Mouse (Mus musculus): ENCODE results near the gene Cmtm6.
"Not testable (repeated sequence)": the region's sequence is repeated elsewhere in the genome, so short reads cannot be mapped to it uniquely, and the experiment has no call there.

The Cmtm6 gene

GRCm38 (mm10) chr9:114731011-114731755 lies at the start of gene Cmtm6:
Gene Cmtm6 (plus strand): TSS chr9:114731116.
- CTCF ChIA-PET, result no interaction called here

GRCm38 (mm10) chr9:114682193-114682592 lies 48.7 kb upstream of the Cmtm6 start:
- CTCF ChIA-PET, result no interaction called here

- CTCF ChIA-PET, result interaction anchor here (0.6 kb wide), 1 partner anchor 32 kb away, joined by 8 read pairs; no protein-coding TSS in a partner anchor
Measured at GRCm38 (mm10) chr9:114686245-114686644, 44.7 kb upstream of the Cmtm6 start.

GRCm38 (mm10) chr9:114687639-114688038 lies 43.3 kb upstream of the Cmtm6 start:
- CTCF ChIA-PET, result no interaction called here

GRCm38 (mm10) chr9:114688252-114688952 lies 42.5 kb upstream of the Cmtm6 start, which contains the start of gene Dync1li1:
Gene Dync1li1 (plus strand): TSS chr9:114688790.
- CTCF ChIA-PET, result no interaction called here

GRCm38 (mm10) chr9:114688953-114689407 lies 41.9 kb upstream of the Cmtm6 start:
- CTCF ChIA-PET, result interaction anchor here (0.6 kb wide), 1 partner anchor 219 kb away, joined by 12 read pairs; no protein-coding TSS in a partner anchor

DNA sequence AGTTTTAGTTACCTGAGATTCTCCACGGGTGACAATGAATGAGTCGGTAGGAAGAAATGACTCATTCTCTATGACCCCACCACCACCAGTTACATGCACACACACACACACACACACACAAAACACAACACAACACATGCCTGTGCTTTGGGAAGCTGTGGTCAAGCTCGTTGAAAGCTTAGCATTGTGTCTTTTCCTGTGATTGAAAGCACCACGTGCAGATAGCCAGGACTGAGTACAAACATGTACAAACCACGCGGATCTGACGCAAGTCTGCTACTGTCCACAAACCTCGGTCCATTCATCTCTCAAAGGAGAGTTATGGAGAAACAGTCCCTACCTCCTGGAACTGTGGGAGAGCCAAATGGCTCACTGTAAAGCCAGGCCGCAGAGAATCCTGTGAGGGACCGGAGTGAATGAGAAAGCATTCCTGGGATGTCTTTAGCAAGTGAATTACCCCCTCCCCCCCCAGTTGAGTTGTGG lies 40.8 kb upstream of the Cmtm6 start:
- CTCF ChIA-PET, result no interaction called here

GRCm38 (mm10) chr9:114691112-114691511 lies 39.8 kb upstream of the Cmtm6 start:
- CTCF ChIA-PET, result no interaction called here

DNA sequence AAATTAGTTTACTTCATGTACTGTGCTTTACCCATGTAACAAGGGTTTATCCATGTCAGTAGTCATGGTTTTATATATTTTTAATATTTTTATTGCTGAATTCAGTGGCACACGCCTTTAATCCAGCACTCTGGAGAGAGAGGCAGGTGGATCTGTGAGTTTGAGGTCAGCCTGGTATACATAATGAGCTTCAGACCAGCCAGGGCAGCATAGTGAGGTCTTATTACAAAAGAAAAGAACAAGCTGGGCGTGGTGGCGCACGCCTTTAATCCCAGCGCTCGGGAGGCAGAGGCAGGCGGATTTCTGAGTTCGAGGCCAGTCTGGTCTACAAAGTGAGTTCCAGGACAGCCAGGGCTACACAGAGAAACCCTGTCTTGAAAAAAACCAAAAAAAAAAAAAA lies 35.3 kb upstream of the Cmtm6 start:
- CTCF ChIA-PET, result not testable (repeated sequence)

GRCm38 (mm10) chr9:114697072-114697471 lies 33.8 kb upstream of the Cmtm6 start:
- CTCF ChIA-PET, result no interaction called here

GRCm38 (mm10) chr9:114697926-114698325 lies 33.0 kb upstream of the Cmtm6 start:
- CTCF ChIA-PET, result no interaction called here

DNA sequence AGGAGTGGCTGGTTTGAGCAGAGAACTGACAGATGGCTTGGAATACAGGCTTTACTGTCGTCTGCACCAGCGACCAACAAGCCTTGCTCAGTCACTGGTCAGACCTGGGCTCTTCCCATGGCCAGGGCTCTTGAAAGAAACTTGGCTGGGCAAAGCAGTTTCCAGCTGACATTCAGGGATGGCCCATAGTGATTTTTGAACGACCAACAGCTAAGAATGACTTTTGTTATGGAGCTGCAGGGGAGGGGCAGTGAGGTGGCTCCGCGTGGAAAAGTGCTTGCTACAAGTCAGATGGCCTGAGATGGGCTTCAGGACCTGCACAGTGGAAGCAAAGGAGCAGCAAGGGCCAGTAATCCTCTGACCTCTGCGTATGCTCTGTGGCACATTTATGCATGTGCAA lies 31.7 kb upstream of the Cmtm6 start:
- CTCF ChIA-PET, result no interaction called here

DNA sequence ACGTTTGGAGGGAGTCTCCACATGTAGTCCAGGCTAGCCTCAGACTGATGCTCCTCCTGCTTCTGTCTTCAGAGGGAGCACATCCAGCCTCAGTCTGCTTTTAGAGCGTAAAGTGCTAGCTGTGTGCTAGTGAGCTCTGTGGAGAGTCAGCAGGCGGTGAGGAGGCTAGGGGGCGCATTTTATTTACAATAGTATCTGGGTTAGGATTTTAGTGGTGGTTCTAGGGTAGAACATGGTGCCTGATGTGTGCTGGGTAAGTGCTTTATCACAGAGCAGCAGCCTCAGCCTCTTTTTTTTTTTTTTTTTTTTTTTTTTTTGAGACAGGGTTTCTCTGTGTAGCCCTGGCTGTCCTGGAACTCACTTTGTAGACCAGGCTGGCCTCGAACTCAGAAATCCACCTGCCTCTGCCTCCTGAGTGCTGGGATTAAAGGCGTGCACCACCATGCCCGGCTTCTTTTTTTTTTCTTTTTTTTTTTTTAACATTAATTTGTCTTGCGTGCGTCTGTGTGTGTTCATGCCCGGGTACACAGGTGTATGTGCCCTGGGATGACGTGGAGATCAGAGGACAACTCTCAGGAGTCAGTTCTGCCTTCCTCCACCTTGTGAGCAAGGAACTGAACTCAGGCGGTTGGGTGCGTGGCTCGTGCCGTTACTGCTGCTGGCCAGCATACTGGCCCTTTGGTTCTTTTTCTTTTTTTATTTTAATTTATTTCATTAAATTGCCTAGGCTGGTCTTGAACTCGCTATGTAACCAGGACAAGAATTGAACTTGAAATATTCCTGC lies 30.8 kb upstream of the Cmtm6 start:
- CTCF ChIA-PET, result no interaction called here

DNA sequence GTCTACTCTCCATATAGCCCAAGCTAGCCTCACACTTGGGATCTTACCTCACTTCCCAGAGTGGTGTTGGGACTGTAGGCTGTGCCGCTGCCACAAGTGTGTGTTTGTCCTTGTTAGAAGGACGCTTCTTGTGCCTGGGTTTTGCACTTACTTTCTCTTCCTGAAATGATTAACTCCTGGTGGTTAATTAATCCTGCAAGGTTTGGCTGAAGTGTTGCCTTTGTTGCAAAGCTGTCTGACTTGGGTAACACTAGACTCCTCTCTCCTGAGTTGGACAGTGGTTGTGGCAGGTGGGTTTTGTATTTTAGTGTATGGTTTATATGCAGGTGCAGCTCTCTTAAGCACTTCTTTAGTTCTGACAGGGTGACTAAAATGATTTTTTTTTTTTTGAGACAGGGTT lies 29.9 kb upstream of the Cmtm6 start:
- CTCF ChIA-PET, result no interaction called here

DNA sequence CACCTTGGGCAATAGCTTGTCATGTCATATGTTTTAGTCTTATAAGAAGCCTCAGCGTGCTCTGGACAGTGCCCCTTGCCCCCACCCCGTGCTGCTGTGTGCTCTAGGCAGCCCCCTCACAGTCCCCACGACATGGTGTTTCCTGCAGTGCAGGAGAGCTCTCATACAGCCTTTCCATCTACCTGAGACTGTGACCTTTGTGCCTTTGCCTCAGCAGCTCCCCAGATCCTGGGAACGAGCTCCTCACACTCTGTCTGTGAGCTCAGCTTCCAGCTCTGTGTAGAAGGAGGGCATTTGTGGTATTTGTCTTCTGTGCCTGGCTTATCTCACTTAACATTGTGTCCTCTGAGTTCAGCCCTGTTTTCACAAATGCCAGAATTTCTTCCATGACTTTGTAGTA lies 29.0 kb upstream of the Cmtm6 start:
- CTCF ChIA-PET, result interaction anchor here (0.6 kb wide), 1 partner anchor 746 kb away, joined by 3 read pairs; no protein-coding TSS in a partner anchor

DNA sequence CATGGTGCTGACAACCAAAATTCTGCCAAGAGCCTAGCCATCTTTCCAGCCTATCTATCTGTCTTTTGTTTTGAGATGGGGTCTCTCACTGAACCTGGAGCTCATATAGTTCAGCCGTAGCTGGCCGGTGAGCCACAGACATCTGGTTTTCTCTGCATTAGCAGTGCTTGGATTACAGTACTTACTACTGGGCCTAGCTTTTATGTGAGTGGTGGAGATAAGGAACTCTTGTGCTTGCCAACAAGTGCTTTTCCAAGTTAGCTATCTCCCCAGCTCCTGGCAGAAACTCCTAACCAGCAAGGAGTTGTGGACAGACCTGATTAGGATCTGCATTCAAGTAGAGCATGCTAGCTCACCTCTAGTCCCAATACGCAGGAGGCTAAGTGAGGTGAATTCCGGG lies 23.1 kb upstream of the Cmtm6 start:
- CTCF ChIA-PET, result no interaction called here

DNA sequence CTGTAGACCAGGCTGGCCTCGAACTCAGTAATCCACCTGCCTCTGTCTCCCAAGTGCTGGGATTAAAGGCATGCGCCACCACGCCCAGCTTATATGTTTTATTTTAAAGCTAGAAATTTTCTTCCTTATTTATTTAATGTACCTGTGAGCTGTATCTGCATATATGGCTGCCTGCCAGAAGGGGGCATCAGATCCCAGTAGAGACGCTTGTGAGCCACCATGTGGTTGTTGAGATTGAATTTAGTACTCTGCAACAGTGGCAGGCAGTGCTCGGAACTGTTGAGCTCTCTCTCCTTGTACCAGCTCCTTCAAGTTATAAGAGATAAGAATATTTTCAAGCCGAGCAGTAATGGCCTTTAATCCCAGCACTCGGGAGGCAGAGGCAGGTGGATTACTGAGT lies 20.6 kb upstream of the Cmtm6 start:
- CTCF ChIA-PET, result interaction anchor here (0.6 to 0.7 kb wide), 2 partner anchors 551 to 1002 kb away, joined by 5 to 17 read pairs; no protein-coding TSS in a partner anchor

DNA sequence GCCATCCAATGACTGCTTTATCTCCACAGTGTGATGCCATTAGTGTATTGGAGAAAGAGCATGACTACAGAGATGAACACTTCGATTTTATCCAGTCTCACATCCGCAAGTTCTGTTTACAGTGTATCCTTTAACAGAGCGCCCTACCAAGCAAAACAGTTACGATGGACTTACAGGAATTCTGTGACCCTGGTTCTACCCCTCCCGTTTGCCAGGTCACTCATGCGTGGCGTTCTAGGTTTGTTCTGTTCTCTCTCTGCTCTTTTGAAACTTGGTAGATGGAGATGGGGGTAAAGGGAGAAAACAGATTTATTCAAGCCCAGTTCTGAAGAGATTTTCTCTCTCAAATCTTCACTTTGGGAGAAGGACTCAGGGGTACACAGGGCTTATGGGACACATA lies 17.4 kb upstream of the Cmtm6 start:
- CTCF ChIA-PET, result no interaction called here

- CTCF ChIA-PET, result interaction anchor here (1.2 kb wide), 1 partner anchor 10 kb away, joined by 3 read pairs; no protein-coding TSS in a partner anchor
Measured at GRCm38 (mm10) chr9:114716677-114717331, 14.1 kb upstream of the Cmtm6 start.

DNA sequence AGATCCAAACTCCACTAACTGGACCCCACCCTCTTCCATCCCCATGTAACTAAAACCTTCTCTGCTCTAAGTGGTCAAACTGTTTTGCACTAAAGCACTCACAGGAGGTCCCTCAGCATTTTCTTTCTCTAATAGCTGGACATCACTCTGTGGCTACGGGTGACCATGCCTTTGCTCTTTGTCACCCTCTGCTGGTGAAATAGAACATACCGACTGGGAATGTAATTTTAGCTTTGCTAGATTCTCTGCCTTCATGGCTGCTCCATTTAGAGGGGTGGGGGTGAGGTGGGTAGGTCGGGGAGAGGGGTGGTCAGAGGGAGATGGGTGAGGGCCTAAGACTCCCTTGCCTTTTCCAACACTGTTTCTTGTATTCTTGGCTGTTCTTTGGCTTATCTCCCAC lies 3.6 kb upstream of the Cmtm6 start:
- CTCF ChIA-PET, result interaction anchor here (1.1 kb wide), 1 partner anchor 10 kb away, joined by 3 read pairs; no protein-coding TSS in a partner anchor

DNA sequence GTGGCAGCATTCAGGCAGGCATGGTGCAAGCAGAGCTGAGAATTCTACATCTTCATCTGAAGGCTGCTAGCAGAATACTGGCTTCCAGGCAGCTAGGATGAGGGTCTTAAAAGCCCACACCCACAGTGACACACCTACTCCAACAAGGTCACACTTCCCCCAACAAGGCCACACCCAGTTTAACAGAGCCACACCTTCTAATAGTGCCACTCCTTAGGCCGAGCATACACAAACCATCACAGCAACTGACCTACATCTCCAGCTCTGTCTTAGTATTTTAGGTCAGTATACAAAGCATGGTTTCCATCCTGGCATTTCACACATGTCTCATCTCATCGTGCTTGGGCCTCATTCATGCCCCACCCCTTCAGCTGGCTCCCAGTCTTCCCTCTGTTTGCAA lies 2.5 kb upstream of the Cmtm6 start:
- CTCF ChIA-PET, result interaction anchor here (0.6 kb wide), 1 partner anchor 951 kb away, joined by 4 read pairs; no protein-coding TSS in a partner anchor
